In genomic region chr3:14869779-14870178, GRCm38 (mm10) we compare ENCODE assay signal across 8 mouse cellular contexts. TPM values are rescaled to one million over a fixed set of nuclear protein-coding genes. Genes with fewer than 3 reads are reported as not detected.
DNase-seq lines count a peak whose midpoint lies in the region; ATAC-seq and TF ChIP-seq lines count a peak whose summit lies in the region.

No protein-coding gene starts in this region.

- no peaks in the 10 kb centered on the region for H3K36me3 ChIP-seq in intestine, embryonic 14.5 days (ENCODE audit: control insufficient read depth, insufficient read depth, low read length)
- H3K36me3 ChIP-seq in limb, embryonic 14.5 days (ENCODE audit: control insufficient read depth, insufficient read depth, low read length) = no peaks in the 10 kb centered on the region
- H3K36me3 ChIP-seq in midbrain, postnatal 0 days (ENCODE audit: insufficient read depth, low read length) = no peaks in the 10 kb centered on the region

- no peaks in the 10 kb centered on the region for H3K9me3 ChIP-seq in intestine, embryonic 14.5 days (ENCODE audit: control insufficient read depth, low read length)
- no peaks in the 10 kb centered on the region for H3K9me3 ChIP-seq in limb, embryonic 14.5 days (ENCODE audit: control insufficient read depth, low read length)
- no peaks in the 10 kb centered on the region for H3K9me3 ChIP-seq in midbrain, postnatal 0 days (ENCODE audit: low read length)

- whole genome bisulfite sequencing in intestine, embryonic 14.5 days = 23% methylated on average over 11 of the region's 11 CpGs
- 35% methylated on average over 11 of the region's 11 CpGs for WGBS in limb, embryonic 14.5 days
- WGBS in midbrain, postnatal 0 days = 19% methylated on average over 11 of the region's 11 CpGs

- peak overlapping the region; percentile 5 for H3K4me2 ChIP-seq in intestine, embryonic 14.5 days (ENCODE audit: low read length)
- no peak overlapping the region; the same call in 1 of the 2 replicates for H3K4me2 ChIP-seq in limb, embryonic 14.5 days (replicated peaks; ENCODE audit: low read depth, low read length, severe bottlenecking)
- no peak overlapping the region for H3K4me2 ChIP-seq in midbrain, postnatal 0 days (ENCODE audit: low read depth, low read length, poor library complexity, severe bottlenecking)

- no peak overlapping the region for H3K9ac ChIP-seq in intestine, embryonic 14.5 days (ENCODE audit: low read length)
- H3K9ac ChIP-seq in limb, embryonic 14.5 days (ENCODE audit: low read depth, low read length, severe bottlenecking) = no peak overlapping the region
- H3K9ac ChIP-seq in midbrain, postnatal 0 days (replicated peaks; ENCODE audit: low read length, poor library complexity, severe bottlenecking) = no peak overlapping the region

- no peak for TF ChIP-seq POLR2A in limb, embryonic 14.5 days (IDR thresholded peaks at IDR 0.05; ENCODE audit: borderline replicate concordance, extremely low read depth, insufficient read depth, insufficient read length)

- intact Hi-C loops in left cerebral cortex, adult 2 months (cut with DNase I) = loop anchor here (5.0 kb wide), 2 partner anchors 192 to 373 kb away; no protein-coding TSS in a partner anchor
- intact Hi-C loops in left cerebral cortex, postnatal 36 days (cut with DNase I) = loop anchor here (5.0 to 10.0 kb wide), 2 partner anchors 185 to 373 kb away; no protein-coding TSS in a partner anchor

- H3K4me1 ChIP-seq in intestine, embryonic 14.5 days (replicated peaks; ENCODE audit: control insufficient read depth, insufficient read depth, low read length) = no peaks in the 10 kb centered on the region
- H3K4me1 ChIP-seq in limb, embryonic 14.5 days (ENCODE audit: control insufficient read depth, insufficient read depth, low read length) = no peaks in the 10 kb centered on the region
- no peaks in the 10 kb centered on the region for H3K4me1 ChIP-seq in midbrain, postnatal 0 days (ENCODE audit: insufficient read depth, low read length)

- no peak overlapping the region for H3K27ac ChIP-seq in left cerebral cortex, adult 2 months
- no peak overlapping the region for H3K27ac ChIP-seq in intestine, embryonic 14.5 days (ENCODE audit: low read depth)
- no peak overlapping the region for H3K27ac ChIP-seq in limb, embryonic 14.5 days (replicated peaks; ENCODE audit: low read depth, low read length)
- H3K27ac ChIP-seq in midbrain, postnatal 0 days (ENCODE audit: low read depth, low read length) = no peak overlapping the region

- H3K4me3 ChIP-seq in left cerebral cortex, adult 2 months = 0 out of 2 replicates have a peak overlapping the region, but pooled peaks have one; percentile 18
- no peak overlapping the region for H3K4me3 ChIP-seq in intestine, embryonic 14.5 days (ENCODE audit: low read depth, low read length)
- no peak overlapping the region for H3K4me3 ChIP-seq in limb, embryonic 14.5 days (replicated peaks; ENCODE audit: low read length)
- H3K4me3 ChIP-seq in midbrain, postnatal 0 days (ENCODE audit: low read depth, low read length) = no peak overlapping the region

- peak; percentile 79 for TF ChIP-seq CTCF in left cerebral cortex, adult 2 months (IDR thresholded peaks at IDR 0.05)
- TF ChIP-seq CTCF in midbrain, postnatal 0 days (IDR thresholded peaks at IDR 0.05) = peak; percentile 76

- H3K27me3 ChIP-seq in intestine, embryonic 14.5 days (replicated peaks; ENCODE audit: control insufficient read depth, insufficient read depth, low read length) = no peaks in the 10 kb centered on the region
- no peaks in the 10 kb centered on the region for H3K27me3 ChIP-seq in limb, embryonic 14.5 days (ENCODE audit: control insufficient read depth, insufficient read depth, low read length)
- no peaks in the 10 kb centered on the region for H3K27me3 ChIP-seq in midbrain, postnatal 0 days (ENCODE audit: insufficient read depth, low read length)

- peak; percentile 75 for ATAC-seq in common myeloid progenitor, adult 5-6 weeks (replicated peaks; ENCODE audit: low read depth, poor library complexity, severe bottlenecking)
- ATAC-seq in intestine, embryonic 14.5 days (replicated peaks; ENCODE audit: low FRiP score, low TSS enrichment, low read depth) = 0 out of 2 replicates have a peak, but pooled peaks have one; percentile 47
- no peak for ATAC-seq in limb, embryonic 14.5 days (ENCODE audit: low FRiP score, low read depth)
- ATAC-seq in midbrain, postnatal 0 days (ENCODE audit: low FRiP score) = peak; percentile 44; the same call in 1 of the 2 replicates

- peak; percentile 46 to 57 for DNase-seq in left cerebral cortex, adult 2 months (ENCODE audit: extremely low spot score in 1 of 2, low spot score in 2 of 2)
- no peak for DNase-seq in left cerebral cortex, postnatal 36 days (ENCODE audit: low spot score in 2 of 2)
- peak; percentile 61 for DNase-seq in gastrocnemius, postnatal 10 days
- DNase-seq in intestine, embryonic 14.5 days (ENCODE audit: low spot score) = peak; percentile 75
- peak; percentile 56 for DNase-seq in limb, embryonic 14.5 days (ENCODE audit: low spot score)
- DNase-seq in midbrain, postnatal 0 days (ENCODE audit: low spot score) = peak; percentile 71
- DNase-seq in spleen, postnatal 10 days (ENCODE audit: low spot score in 2 of 2) = peak; percentile 77 to 88

RNA-seq across cellular contexts. Expression of gene Car3, which starts 6.5 kb away (rescaled TPM):
- total RNA-seq in left cerebral cortex, adult 2 months (2021) = under 1 TPM; 0.61 to 0.72 TPM
- total RNA-seq in left cerebral cortex, postnatal 36 days (2021) = 1 to 10 TPM; 1.3 to 1.7 TPM
- 6.7 and 7.7 TPM in 2 replicates for total RNA-seq in common myeloid progenitor, adult 5-6 weeks (2017)
- total RNA-seq in gastrocnemius, postnatal 10 days (2021) = 1,000 to 10,000 TPM in 1 of 2 experiments, 100 to 1,000 TPM in 1; 801 to 1,165 TPM
- 5.3 and 7.4 TPM in 2 replicates for polyA plus RNA-seq in intestine, embryonic 14.5 days (2014; fragmentation: Nextera tagmentation; extraction: Ambion mirVana)
- polyA plus RNA-seq in limb, embryonic 14.5 days (2012; rRNA removed) = 11.3 and 13.3 TPM in 2 replicates
- polyA plus RNA-seq in limb, embryonic 14.5 days (2014; fragmentation: Nextera tagmentation; extraction: Ambion mirVana) = 24.9 and 35.0 TPM in 2 replicates
- total RNA-seq in midbrain, postnatal 0 days (2014; rRNA removed) = 0.99 and 1.3 TPM in 2 replicates
- 1.7 and 2.5 TPM in 2 replicates for polyA plus RNA-seq in midbrain, postnatal 0 days (2015; fragmentation: Nextera tagmentation; extraction: Ambion mirVana)

RNA-seq across cellular contexts. Expression of gene Car2, which starts 16.3 kb away (rescaled TPM):
- total RNA-seq in left cerebral cortex, adult 2 months (2021) = 100 to 1,000 TPM; 101 to 106 TPM
- 100 to 1,000 TPM; 109 to 113 TPM for total RNA-seq in left cerebral cortex, postnatal 36 days (2021)
- total RNA-seq in common myeloid progenitor, adult 5-6 weeks (2017) = 593 and 613 TPM in 2 replicates
- total RNA-seq in gastrocnemius, postnatal 10 days (2021) = 10 to 100 TPM in 1 of 2 experiments, 1 to 10 TPM in 1; 7.3 to 12.5 TPM
- polyA plus RNA-seq in intestine, embryonic 14.5 days (2014; fragmentation: Nextera tagmentation; extraction: Ambion mirVana) = 14.5 and 18.3 TPM in 2 replicates
- 12.8 and 13.9 TPM in 2 replicates for polyA plus RNA-seq in limb, embryonic 14.5 days (2012; rRNA removed)
- 16.0 and 20.6 TPM in 2 replicates for polyA plus RNA-seq in limb, embryonic 14.5 days (2014; fragmentation: Nextera tagmentation; extraction: Ambion mirVana)
- total RNA-seq in midbrain, postnatal 0 days (2014; rRNA removed) = 31.9 and 50.1 TPM in 2 replicates
- 32.4 and 38.1 TPM in 2 replicates for polyA plus RNA-seq in midbrain, postnatal 0 days (2015; fragmentation: Nextera tagmentation; extraction: Ambion mirVana)

Comparison
In these comparisons a context has a peak if more than half of its experiments do, and no peak if none do; other contexts are left out.
1. DNase-seq: peak in left cerebral cortex, adult 2 months (2 of 2), gastrocnemius, postnatal 10 days (single experiment), intestine, embryonic 14.5 days (single experiment), limb, embryonic 14.5 days (single experiment), midbrain, postnatal 0 days (single experiment) and spleen, postnatal 10 days (2 of 2); none in left cerebral cortex, postnatal 36 days (0 of 2).
2. RNA of gene Car3, which starts 6.5 kb away (total RNA-seq): 801 to 1,165 TPM in gastrocnemius, postnatal 10 days; 6.7 to 7.7 TPM in common myeloid progenitor, adult 5-6 weeks, 1.3 to 1.7 TPM in left cerebral cortex, postnatal 36 days, 0.99 to 1.3 TPM in midbrain, postnatal 0 days and 0.61 to 0.72 TPM in left cerebral cortex, adult 2 months; every median in the first group is over 10 times any median in the second.